Mouse (Mus musculus) midbrain, embryonic 14.5 days (tissue): ENCODE data around the gene Trpv1. TPM values are rescaled to one million over a fixed set of nuclear protein-coding genes. Genes with fewer than 3 reads are reported as not detected.

Experiments
- ATAC-seq: fragments of 200-750 bp; cut with Nextera tagmentation; 2 replicates; pipeline ENCODE4 v1.8.0; 2017; ENCODE audit warnings: moderate number of reproducible peaks, moderate library complexity; ENCODE audit not compliant: low FRiP score, low TSS enrichment
- DNase-seq: peaks from one replicate; pipeline ENCODE4 v3.0.0-alpha.2; 2015
- H3K27ac ChIP-seq: fragments of 300-500 bp; sonication (generic); replicated peaks from 2 replicates; pipeline ENCODE4 v1.5.1; 2014; ENCODE audit warnings: mild to moderate bottlenecking, low read depth, low read length, moderate library complexity
- H3K27me3 ChIP-seq: fragments of 300-500 bp; sonication (generic); 2 replicates; pipeline ENCODE4 v1.6.1; 2014; ENCODE audit warnings: low read length, control low read depth, mixed read lengths; ENCODE audit not compliant: control insufficient read depth, insufficient read depth
- H3K36me3 ChIP-seq: fragments of 300-500 bp; sonication (generic); 2 replicates; pipeline ENCODE4 v1.6.1; 2014; ENCODE audit warnings: low read length, control low read depth; ENCODE audit not compliant: control insufficient read depth, insufficient read depth
- H3K4me1 ChIP-seq: fragments of 300-500 bp; sonication (generic); 2 replicates; pipeline ENCODE4 v1.6.1; 2014; ENCODE audit warnings: mild to moderate bottlenecking, antibody characterized with exemption, low read length, control low read depth; ENCODE audit not compliant: control insufficient read depth, insufficient read depth
- H3K4me2 ChIP-seq: fragments of 300-500 bp; sonication (generic); 2 replicates; pipeline ENCODE4 v1.6.1; 2014; ENCODE audit warnings: mild to moderate bottlenecking, low read length, moderate library complexity
- H3K4me3 ChIP-seq: fragments of 300-500 bp; sonication (generic); replicated peaks from 2 replicates; pipeline ENCODE4 v1.5.1; 2014; ENCODE audit warnings: low read depth, low read length
- H3K9ac ChIP-seq: fragments of 300-500 bp; sonication (generic); replicated peaks from 2 replicates; pipeline ENCODE4 v1.6.1; 2014; ENCODE audit warnings: mild to moderate bottlenecking, low read length, moderate library complexity
- H3K9me3 ChIP-seq: fragments of 300-500 bp; sonication (generic); 2 replicates; pipeline ENCODE4 v1.6.1; 2016; ENCODE audit warnings: low read length, control low read depth, mixed read lengths; ENCODE audit not compliant: control insufficient read depth
- WGBS: fragments of 180-500 bp; shearing (Covaris S2); extraction: QIAGEN DNeasy Blood & Tissue Kit; methylation state at CpG from one replicate; pipeline ENCODE4 v1.1.7; 2014; 5-methylcytosine and 5-hydroxymethylcytosine counted together
- polyA plus RNA-seq: library from polyadenylated mRNA; unstranded; fragments of >200 nt; fragmentation: Nextera tagmentation; extraction: Ambion mirVana; gene quantifications from 2 replicates; pipeline ENCODE4 v1.2.1, GENCODE M21; 2014

The Trpv1 gene
- 0.50 TPM in 1 of 2 replicates, not detected in the other for polyA plus RNA-seq

DNA sequence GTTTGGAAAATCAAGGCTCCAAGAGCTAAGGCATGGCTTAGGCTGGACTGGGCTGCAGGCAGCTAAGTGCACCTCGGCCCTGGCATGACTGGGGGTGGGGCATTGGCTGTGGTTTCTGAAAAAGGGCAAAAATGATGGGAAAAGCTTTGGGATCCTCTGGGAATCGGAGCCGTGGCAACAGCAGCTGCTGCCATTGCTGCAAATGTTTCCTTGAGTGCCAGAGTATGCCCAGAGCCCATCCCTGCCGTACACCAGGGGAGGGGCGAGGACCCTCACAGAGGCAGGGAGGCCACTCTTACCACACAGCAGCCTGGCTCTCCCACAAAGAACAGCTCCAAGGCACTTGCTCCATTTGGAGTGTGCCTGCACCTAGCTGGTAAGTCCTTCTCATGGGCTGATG lies at the start of gene Trpv1:
Trpv1 (plus strand) TSS at position 301 of the 400 bp plus-strand sequence.
- no peak within 1 kb of the TSS for H3K4me2 ChIP-seq

DNA sequence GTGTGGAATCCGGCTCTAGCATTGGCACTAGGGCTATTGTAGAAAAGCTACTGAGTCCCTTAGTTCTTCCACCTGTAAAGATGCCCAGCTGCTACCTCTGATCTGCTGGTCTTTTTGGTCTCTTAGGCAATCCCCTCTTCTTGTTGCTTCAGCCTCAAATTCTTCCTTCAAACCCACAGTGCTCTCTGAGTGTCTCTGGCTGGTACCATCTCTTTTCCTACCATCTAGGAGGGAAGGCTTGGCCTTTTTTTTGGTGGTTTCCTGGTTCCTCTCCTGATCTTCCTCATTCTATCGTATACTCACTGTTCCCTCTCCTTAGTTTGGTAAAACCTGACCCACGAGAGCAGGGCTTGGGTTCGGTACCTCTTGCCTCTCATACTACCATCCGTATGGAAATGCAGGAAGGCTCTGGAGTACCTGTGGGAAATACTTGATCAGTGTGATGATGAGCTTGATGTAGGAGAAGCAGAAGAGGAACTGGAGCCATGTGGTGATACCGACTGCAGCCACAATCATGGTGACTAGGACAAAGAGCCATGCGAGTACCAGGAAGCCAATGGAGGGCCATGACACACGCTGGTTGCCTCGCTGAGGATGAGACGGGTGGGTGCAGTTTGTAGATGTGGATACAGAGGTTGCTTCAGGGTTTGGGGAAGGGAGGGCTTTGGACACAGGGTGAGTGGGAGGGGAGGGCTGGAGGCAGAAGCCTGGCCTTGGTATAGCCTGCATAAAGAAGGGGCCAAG lies 48.0 kb upstream of the Trpv1 start:
- ATAC-seq (no peak), DNase-seq (no peak)
- Histone ChIP-seq H3K4me2 (no peak overlapping the region), H3K9me3 (no peaks in the 10 kb centered on the region), H3K36me3 (peaks cover 67% of the 10 kb centered on the region), H3K27me3 (no peaks in the 10 kb centered on the region), H3K4me3 (no peak overlapping the region), H3K9ac (no peak overlapping the region), H3K27ac (no peak overlapping the region), H3K4me1 (no peaks in the 10 kb centered on the region)
- WGBS = 93% methylated on average over 10 of the region's 10 CpGs

More for the DNA sequence above, at the start of gene Trpv1:
- Histone ChIP-seq H3K4me3 (no peak within 1 kb of the TSS), H3K9me3 (no peaks in the 10 kb centered on the region), H3K36me3 (no peaks in the 10 kb centered on the region), H3K9ac (no peak within 1 kb of the TSS), H3K27me3 (no peaks in the 10 kb centered on the region), H3K4me1 (no peaks in the 10 kb centered on the region), H3K27ac (no peak within 1 kb of the TSS)
- DNase-seq = peak; percentile 2
- ATAC-seq = no peak
- WGBS = 77% methylated on average over 5 of the region's 5 CpGs

DNA sequence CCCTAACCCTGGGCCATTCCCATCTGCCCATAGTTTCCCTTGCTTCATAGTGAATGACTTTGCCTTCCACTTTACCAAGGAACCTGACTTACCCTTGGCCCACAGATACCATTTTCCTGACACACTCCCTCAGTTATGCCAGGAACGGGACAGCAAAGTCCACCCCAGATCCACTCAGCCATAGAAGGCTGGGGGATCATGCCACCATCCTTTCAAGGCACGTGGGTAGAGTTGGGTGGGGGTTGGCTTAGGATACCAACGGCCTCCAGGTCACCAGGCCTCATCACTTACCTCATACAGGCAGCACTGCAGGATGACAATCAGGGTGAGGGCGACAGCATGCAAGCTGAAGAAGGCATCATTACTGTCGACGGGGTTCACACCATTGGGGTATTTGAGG lies 46.9 kb upstream of the Trpv1 start:
- no peaks in the 10 kb centered on the region for H3K27me3 ChIP-seq
- no peak for ATAC-seq
- no peak overlapping the region for H3K9ac ChIP-seq
- H3K36me3 ChIP-seq = peaks cover 72% of the 10 kb centered on the region
- no peak for DNase-seq
- H3K9me3 ChIP-seq = no peaks in the 10 kb centered on the region
- no peak overlapping the region for H3K4me3 ChIP-seq
- no peak overlapping the region for H3K27ac ChIP-seq
- no peaks in the 10 kb centered on the region for H3K4me1 ChIP-seq
- 86% methylated on average over 6 of the region's 6 CpGs for WGBS
- no peak overlapping the region for H3K4me2 ChIP-seq

DNA sequence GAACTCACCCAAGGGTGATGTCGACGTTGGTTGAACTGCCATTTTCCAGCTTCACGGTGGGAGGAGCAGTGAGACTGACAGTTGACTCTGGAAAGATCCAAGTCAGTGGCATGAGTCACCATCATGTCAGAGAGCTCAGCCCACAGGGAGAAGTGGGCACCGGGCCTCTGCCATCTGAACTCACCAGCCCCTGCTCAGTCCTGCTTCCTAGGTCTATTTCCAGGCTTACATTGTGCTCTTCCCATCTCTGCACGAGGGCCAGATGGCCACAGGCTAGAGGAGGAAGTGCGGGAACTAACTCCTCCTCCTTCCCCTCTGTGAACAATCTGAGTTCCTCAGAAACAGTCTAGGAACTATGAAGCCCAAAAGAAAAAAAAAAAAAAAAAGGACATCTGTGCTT lies 41.0 kb upstream of the Trpv1 start:
- H3K4me2 ChIP-seq = no peak overlapping the region
- DNase-seq (no peak), ATAC-seq (no peak)
- WGBS = 81% methylated on average over 6 of the region's 6 CpGs
- no peak overlapping the region for H3K9ac ChIP-seq
- H3K4me3 ChIP-seq = no peak overlapping the region
- H3K36me3 ChIP-seq = peaks cover 56% of the 10 kb centered on the region
- no peak overlapping the region for H3K27ac ChIP-seq
- no peaks in the 10 kb centered on the region for H3K27me3 ChIP-seq
- peaks cover 7% of the 10 kb centered on the region for H3K4me1 ChIP-seq
- H3K9me3 ChIP-seq = no peaks in the 10 kb centered on the region

DNA sequence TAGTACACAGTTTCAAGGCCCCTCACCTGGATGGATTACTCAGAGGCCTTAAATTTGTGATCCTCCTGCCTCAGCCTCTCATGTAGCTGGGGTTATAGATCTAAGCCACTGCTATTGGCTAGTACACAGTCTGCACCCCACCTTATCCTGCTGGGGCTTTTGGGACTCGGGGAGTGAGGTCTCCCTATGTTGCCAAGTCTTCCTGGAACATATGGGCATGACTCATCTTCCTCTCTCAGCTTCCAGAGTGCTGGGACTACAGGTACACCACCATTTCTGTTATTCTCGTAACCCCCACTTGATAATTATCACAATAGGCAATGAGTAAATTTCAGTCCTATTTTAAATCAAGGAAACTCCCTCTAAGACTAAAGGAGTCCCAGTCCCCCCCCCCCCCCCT lies 39.6 kb upstream of the Trpv1 start:
- peaks cover 11% of the 10 kb centered on the region for H3K4me1 ChIP-seq
- no peak overlapping the region for H3K27ac ChIP-seq
- no peaks in the 10 kb centered on the region for H3K9me3 ChIP-seq
- no peak overlapping the region for H3K4me2 ChIP-seq
- H3K4me3 ChIP-seq = no peak overlapping the region
- no peak overlapping the region for H3K9ac ChIP-seq
- WGBS = 77% methylated on average over 2 of the region's 2 CpGs
- no peaks in the 10 kb centered on the region for H3K27me3 ChIP-seq
- no peak for DNase-seq
- ATAC-seq = no peak
- H3K36me3 ChIP-seq = peaks cover 42% of the 10 kb centered on the region

DNA sequence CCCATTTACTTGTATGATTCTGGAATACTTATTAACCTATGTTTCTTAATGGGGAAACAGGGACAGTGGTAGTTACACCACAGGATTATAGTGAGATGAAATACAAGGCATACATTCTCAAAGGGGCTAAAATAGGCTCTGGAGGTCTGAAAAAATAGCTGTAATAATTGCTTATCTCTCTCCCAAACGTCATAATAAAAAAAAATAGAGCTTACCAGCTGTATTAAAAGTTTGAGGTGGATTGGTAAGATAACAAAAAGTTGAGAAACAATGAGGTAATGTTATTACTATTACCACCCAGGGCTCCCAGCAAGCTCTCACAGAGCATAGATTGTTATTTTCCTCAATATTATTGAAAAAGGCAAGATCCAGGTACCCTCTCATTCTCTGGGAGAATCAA lies 35.9 kb upstream of the Trpv1 start:
- peak overlapping the region; percentile 70; the same call in 1 of the 2 replicates for H3K9ac ChIP-seq
- no peaks in the 10 kb centered on the region for H3K27me3 ChIP-seq
- peak overlapping the region; percentile 93 for H3K4me2 ChIP-seq
- no peak for DNase-seq
- no peak for ATAC-seq
- H3K4me3 ChIP-seq = peak overlapping the region; percentile 56
- WGBS = 5% methylated on average over 1 of the region's 1 CpGs
- peaks cover 17% of the 10 kb centered on the region for H3K4me1 ChIP-seq
- no peak overlapping the region for H3K27ac ChIP-seq
- peaks cover 11% of the 10 kb centered on the region for H3K36me3 ChIP-seq
- no peaks in the 10 kb centered on the region for H3K9me3 ChIP-seq

DNA sequence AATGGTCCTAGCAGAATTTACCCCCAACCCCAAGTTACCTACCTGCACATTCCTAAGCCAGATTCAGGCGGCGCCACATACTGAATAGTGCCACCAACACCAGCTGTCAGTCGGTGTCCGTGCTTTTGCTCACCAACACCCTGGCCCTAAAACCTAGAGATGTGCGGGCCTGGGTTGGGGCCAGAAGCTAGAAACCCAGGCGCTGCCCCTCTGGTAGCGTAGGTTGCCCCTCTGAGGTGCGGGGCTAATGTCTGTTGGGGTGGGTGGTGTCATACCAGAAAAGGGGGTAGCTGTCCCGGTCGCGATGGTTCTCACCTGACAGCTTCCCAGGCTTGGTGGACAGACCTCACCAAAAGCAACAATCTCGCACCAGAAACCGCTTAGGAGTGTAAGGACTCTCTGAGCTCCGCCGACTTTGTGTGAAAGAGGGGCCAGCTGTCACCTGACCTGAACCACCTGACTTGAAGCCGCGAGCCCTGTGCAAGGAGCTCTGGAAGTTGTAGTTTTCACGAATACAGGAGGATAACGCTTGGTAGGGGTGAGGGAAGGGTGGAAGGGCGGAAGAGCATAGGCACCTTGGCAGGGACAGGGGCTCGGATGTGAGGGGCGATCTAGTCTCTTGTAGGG lies 35.4 kb upstream of the Trpv1 start, which contains the start of gene Ctns:
Ctns (minus strand) TSS at position 440 of the 627 bp plus-strand sequence.
- WGBS = under 1% methylated on average over 22 of the region's 22 CpGs
- DNase-seq = peak; percentile 90

DNA sequence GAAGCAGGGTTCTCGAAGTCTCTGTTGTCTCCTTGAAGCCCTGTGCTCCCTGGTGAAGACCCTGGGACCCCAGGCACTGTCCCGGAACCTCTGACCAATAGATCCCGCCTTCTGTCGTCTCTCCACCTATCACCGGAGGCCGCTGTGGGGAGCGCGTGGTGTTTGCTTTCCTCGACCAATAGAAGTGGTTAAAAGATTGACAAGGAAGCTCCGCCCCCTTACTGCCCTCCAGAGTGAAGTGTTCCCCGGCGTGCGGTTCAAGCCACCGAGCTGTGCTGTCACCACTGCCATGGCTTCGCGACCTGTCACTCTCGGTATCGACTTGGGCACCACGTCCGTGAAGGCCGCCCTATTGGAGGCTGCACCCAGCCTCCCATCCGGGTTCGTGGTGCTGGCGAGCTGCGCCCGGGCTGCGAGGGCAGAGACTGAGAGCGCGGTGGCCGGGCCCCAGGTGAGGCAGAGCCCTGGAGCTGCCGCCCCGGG lies 34.8 kb upstream of the Trpv1 start, which contains the start of gene Shpk:
Shpk (plus strand) TSS at position 231 of the 483 bp plus-strand sequence.
- under 1% methylated on average over 32 of the region's 32 CpGs for WGBS
- Histone ChIP-seq H3K4me2 (peak within 1 kb of the TSS; percentile 93), H3K9ac (peak within 1 kb of the TSS; percentile 77), H3K36me3 (peaks cover 8% of the 10 kb centered on the region), H3K27me3 (no peaks in the 10 kb centered on the region), H3K4me3 (peak within 1 kb of the TSS; percentile 56), H3K27ac (peak within 1 kb of the TSS; percentile 34; the same call in 1 of the 2 replicates), H3K4me1 (peaks cover 17% of the 10 kb centered on the region), H3K9me3 (no peaks in the 10 kb centered on the region)
- DNase-seq (peak; percentile 97), ATAC-seq (peak; percentile 97)

More for the DNA sequence above, 35.4 kb upstream of the Trpv1 start, which contains the start of gene Ctns:
- Histone ChIP-seq H3K4me1 (peaks cover 17% of the 10 kb centered on the region), H3K36me3 (peaks cover 11% of the 10 kb centered on the region), H3K9ac (peak within 1 kb of the TSS; percentile 77), H3K27me3 (no peaks in the 10 kb centered on the region), H3K4me2 (peak within 1 kb of the TSS; percentile 93), H3K4me3 (peak within 1 kb of the TSS; percentile 56), H3K9me3 (no peaks in the 10 kb centered on the region), H3K27ac (peak within 1 kb of the TSS; percentile 34; the same call in 1 of the 2 replicates)
- peak; percentile 95 for ATAC-seq
